Mouse (Mus musculus) B cell, adult 2 months (primary cell): ENCODE data around the gene Sult2b1.

Source experiments
- DNase-seq, 2 experiments: peaks; one replicate each; pipeline ENCODE4 v3.0.0; 2022

The Sult2b1 gene

DNA sequence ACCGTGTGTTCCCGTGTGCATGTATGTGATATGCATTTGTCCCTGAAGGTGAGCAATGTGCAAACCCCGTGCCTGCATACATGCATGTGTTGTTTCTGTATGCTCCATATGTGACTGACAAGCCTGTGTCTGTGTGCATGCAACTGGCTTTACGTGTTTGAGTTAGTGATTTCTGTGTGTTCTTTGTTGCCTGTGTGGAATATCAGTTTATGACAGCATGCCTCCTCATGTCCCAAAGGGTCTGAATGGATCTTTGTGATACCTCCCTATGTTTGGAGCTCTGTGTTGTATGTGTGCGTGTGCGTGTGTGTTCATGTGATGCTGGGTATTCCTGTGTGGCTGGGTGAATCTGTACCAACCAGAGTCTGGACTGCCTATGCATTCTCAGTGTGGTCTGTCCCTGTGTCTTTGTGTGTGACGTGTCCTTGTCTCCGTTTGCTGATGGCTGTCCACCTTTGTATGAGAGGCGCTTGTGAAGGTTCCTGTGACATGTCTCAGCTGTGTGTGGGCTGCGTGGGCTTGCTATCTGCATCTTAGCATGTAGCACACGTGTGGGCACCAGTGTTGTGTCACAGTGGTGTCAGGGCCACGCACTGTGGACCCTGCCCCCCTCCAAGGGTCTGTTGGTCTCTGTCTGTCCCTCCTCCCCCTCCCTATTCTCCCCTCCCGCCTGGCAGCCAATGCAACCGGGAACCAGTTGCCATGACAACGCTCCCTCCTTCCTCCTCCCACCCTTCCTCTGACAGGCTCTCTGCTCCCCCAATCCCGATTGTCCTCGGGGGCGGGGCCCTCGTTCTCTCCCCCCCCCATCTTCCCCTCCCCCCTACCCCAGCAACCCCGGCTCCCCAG is at the start of gene Sult2b1:
TSS of gene Sult2b1 (minus strand) at position 146 of the 849 bp plus-strand sequence.
- no peak for DNase-seq

GRCm38 (mm10) chr7:45833924-45834323 is 49.5 kb upstream of the Sult2b1 start:
- no peak for DNase-seq

DNA sequence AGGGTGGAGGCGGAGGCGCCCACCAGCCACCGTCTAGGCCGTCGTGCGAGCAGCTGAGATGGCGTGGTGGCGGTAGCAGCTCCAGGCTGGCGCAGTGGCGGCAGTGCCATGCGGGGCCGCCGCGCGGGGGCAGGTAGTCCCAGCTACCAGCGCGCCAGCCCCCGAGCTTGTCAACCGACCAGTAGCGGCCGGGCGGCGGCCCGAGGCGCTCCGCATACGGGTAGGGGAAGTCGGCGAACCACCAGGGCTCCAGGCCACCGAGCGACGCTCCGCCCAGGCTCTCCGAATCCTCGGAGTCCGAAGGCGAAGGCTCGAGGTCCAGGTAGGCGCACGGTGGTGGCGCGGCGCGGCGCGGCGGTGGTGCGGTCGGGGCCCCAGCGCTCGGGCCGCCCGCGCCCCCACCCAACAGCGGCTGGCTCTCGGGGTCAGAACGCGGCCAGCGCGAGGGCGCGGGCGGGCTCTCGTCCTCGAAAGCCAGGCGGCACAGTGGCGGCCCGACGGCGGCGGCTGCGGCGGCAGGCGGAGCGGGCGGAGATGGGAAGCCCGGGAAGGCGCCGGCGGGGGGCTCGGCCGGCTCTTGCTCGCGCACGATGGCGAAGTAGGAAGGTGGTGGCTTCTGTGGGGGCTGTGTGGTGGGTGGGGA is 48.8 kb upstream of the Sult2b1 start:
- DNase-seq, result peak; percentile 26 to 33

GRCm38 (mm10) chr7:45832428-45832827 is 48.0 kb upstream of the Sult2b1 start:
- DNase-seq, result no peak

- no peak for DNase-seq
Measured at GRCm38 (mm10) chr7:45831128-45831525, 46.7 kb upstream of the Sult2b1 start.

DNA sequence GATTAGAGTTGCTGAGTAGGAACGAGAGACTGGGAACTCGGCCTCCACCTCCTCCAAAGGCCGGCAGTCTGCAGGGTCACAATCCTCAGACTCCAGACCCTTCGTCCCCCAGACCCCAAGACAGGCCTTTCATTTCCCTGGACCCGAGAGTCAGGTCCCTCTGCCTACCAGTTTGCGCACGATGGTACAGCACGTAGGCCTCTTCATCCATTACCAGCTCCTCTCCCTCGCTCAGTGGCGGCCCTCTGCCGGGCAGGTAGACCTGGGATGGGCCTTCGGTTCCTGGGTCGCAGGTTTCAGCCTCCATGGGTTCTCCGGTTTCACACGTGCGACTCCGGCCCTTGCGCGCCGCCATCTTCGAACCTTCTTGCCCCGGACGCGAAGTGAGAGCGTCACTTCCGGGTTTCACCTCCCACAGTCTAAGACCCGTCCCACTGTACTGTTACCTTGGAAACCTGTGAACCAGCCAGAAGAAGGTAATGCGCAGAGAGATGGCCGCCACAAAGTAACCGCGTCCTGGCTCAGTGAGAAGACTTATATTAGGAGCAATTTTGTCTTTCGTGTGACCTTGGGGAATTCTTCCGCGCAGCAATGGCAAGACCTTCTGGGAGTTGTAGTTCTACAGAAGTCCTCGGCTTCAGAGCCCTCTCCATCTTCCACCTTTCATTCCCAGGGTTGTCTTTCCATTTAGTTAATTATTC is 46.1 kb upstream of the Sult2b1 start, which contains the start of gene Grwd1:
TSS of gene Grwd1 (minus strand) at position 518 of the 701 bp plus-strand sequence.
- DNase-seq, result peak; percentile 88 to 90

DNA sequence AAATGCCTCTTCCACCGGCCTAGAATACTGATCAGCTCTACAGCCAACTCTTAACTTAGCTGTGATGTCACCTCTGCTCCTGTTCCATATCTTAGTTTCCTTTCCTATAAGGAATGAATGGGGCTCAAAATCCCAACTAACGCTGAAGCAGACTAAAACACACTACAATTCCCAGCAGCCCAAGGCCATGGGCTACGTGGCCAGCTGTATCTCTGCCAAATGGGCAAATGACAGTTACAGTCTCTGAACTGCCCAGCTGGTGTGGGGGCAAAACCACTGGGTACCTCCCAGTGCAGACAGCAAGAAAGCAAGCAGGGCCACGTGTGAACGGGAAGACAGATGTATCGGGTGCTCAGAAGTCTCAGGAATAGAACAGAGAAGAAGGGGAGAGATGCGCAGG is 42.2 kb upstream of the Sult2b1 start:
- no peak for DNase-seq

GRCm38 (mm10) chr7:45824598-45824997 is 40.1 kb upstream of the Sult2b1 start, which contains the start of gene Kcnj14:
Kcnj14 (minus strand) TSS chr7:45824782.
- no peak for DNase-seq

DNA sequence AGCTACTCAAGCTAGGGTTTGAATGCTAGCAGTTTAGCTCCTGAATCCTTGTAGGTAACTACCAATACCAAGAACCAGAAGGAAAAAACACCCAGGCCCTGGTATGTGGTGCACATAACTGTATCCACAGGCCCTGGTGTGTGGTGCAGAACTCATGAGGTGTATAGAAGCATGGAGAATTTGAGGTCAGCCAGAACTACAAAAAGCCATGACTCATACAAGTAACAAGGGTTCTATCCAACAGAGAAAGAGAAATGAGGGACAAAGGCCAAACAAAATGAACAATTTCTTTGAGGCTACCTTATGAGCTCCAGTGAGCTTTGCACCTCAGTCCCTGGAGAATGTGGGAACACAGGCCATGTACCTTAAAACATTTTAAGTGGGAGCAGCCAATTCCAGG is 36.4 kb upstream of the Sult2b1 start:
- no peak for DNase-seq

- no peak for DNase-seq
Measured at GRCm38 (mm10) chr7:45819843-45820242, 35.4 kb upstream of the Sult2b1 start.

GRCm38 (mm10) chr7:45815984-45816351 is 31.5 kb upstream of the Sult2b1 start:
- no peak for DNase-seq

DNA sequence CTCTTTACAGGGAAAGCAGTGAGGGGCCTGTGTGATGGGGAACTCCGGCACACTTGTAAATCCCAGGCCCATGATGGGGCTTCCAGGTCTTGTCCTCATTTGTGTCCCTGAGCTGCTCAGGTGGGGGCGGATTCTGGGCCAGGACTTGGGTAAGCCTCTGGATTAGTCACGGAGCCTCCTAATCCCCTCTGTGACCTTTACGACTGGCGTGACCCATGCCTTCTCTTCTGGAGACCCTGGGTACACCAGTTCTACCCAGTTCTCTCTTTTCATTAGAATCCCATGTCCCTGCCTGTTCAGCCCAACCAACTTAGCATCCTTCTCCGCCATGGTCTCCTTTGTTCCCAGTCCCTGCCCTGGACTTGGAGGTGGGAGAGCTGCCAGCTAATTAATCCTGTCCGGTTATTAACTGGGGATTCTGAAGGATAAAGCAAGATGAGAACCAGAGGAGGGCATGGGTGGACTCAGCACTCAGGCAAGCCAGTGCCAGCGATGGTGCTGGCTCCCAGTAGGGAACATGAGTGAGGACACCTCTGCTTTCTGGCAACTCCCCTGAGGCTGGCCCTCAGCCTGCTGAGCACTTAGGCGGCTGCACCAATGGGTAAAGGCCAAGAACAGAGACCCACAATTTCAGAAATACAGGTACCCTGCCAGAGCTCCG is 31.0 kb upstream of the Sult2b1 start:
- DNase-seq, result no peak

- no peak for DNase-seq
Measured at GRCm38 (mm10) chr7:45814841-45815240, 30.4 kb upstream of the Sult2b1 start.

GRCm38 (mm10) chr7:45813787-45814779 is 29.6 kb upstream of the Sult2b1 start, which contains the start of gene Cyth2:
Cyth2 (minus strand) TSS chr7:45814581.
- DNase-seq, result peak; percentile 99 to 100

GRCm38 (mm10) chr7:45812921-45813320 is 28.5 kb upstream of the Sult2b1 start:
- no peak for DNase-seq

DNA sequence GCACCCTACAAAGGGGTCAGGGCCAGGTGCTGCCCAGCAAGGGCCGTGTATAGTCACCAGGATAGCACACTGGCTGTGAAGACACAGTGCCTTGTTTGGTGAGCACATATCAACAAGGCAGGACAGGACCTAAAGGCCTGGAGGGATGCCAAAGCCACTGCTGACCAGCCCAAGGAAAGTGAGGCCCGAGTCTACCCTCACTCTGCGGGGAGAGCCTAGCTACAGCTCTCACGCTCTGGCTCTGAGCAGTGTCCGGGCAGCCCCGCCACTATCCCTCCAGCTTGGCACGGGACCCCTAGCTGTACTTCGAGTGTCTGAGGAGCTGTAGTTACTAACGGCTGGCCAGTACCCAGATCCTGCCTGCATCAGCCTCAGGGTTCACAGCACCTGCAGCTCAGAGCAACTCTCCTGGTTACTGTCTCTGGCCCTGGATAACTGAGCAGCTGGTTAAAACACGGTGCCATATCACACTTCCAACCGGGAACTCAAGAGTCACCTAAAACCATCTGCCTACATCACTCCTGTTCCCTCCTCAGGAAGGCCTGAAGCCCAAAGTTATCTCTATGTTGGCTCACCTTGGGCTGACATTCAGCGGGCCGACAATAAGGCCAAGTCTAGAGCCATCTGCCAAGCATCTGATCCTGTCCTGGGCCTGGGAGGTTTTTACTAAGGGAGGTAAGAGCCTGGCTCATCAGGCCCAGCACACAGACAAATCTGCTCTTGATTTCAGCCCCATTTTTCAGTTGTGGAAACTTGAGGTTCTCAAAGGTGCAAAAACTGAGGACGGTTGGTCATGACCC is 25.0 kb upstream of the Sult2b1 start:
- DNase-seq, result no peak

DNA sequence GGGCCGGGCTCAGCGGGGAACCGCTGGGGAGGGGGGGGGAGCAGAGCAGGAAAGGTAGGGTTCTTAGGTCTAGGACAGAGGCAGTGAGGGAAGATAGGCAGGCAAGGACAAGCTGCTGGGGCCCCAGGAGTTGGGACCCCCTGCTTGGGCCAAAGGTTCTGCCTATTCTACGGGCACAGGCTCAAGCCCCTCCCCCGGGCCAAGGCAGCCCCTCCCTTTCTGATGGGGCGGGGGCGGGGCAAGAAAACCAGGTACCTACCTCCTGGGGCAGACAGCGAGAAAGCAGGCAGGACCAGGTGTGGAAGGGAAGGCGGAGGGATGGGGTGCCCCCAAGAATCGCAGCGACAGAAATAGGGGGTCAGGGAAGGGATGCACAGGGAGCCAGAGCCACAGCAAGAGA is 24.0 kb upstream of the Sult2b1 start:
- no peak for DNase-seq

DNA sequence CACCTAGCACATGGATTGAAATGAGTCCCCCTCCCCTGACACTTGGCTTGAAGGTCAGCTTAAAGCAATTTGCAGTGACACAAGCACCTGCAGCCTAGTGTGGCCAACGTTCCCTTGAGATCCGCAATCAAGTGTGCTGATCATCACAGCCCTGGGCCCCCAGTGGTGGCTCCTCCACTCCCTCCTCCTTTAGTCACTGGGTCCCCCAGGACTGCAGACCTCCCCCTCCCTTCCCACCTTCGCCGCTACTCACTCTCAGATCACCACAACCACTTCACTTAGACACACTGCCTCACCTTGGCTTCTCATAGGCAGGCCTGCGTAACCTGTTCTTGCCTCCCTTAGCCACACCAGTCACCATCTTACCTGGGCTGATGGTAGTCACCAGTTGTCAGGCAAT is 21.5 kb upstream of the Sult2b1 start:
- DNase-seq, result no peak

DNA sequence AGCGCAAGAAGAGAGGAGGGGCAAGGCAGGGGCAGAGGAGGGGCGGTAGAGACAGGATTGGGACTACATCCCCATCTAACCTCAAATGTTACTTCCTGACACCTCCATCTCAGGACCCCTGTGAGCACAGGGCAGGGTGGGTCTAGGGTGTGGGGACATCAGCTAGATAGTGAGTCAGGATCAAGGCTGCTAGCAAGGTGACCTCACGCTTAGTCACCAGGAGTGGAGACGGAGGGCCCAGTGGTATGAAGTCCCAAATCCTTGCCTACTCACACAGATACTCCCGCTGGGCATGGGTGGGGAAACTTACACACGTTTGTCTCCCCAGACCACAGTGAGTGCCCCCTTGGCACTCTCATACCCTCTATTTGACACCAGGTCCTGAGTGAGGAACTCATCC is 18.1 kb upstream of the Sult2b1 start:
- no peak for DNase-seq

GRCm38 (mm10) chr7:45801348-45801747 is 16.9 kb upstream of the Sult2b1 start:
- peak; percentile 94 to 95 for DNase-seq
